Comparison of ENCODE assay signal across 23 mouse cellular contexts in the genomic region with DNA sequence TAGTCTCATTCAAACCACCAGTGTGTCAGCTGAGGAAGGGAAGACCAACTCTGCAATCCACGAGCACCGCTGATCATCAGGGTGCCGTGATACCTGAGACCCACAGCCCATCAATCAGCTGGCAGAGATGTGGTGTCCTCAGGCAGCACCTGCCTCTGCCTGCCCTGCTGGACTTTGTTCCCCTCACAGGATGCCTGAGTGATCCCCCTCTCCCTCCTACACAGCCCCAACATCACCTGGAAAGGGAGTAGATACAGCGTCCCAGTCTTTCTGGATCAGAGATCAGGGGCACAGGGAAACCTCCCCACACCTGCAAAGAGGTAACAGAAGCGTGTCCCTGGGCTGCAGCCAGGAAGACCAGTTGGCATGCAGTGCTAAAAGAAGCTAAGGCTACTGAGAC.
"Had no signal": no experiment of that assay in that cellular context is flagged by ENCODE, and none has a peak within 500 bp of the region (broad histone marks: within the 10 kb centered on the region; RNA-seq: fewer than 3 reads in every experiment).

No protein-coding gene starts in this region.

- H3K9ac ChIP-seq: forebrain, postnatal 0 days; heart, embryonic 13.5 days; heart, embryonic 15.5 days; hindbrain, embryonic 13.5 days; hindbrain, embryonic 15.5 days; limb, embryonic 13.5 days; limb, embryonic 15.5 days; liver, embryonic 12.5 days had no signal

- H3K4me3 ChIP-seq: heart, adult 2 months; heart, embryonic 13.5 days; heart, embryonic 15.5 days; hindbrain, embryonic 13.5 days; hindbrain, embryonic 15.5 days; limb, embryonic 13.5 days; limb, embryonic 15.5 days; liver, embryonic 12.5 days had no signal

- ATAC-seq: forebrain, postnatal 0 days; hindbrain, postnatal 0 days; intestine, embryonic 16.5 days; liver, embryonic 12.5 days had no signal

- H3K36me3 ChIP-seq: heart, embryonic 13.5 days; heart, embryonic 15.5 days; hindbrain, embryonic 13.5 days; hindbrain, embryonic 15.5 days; limb, embryonic 13.5 days; limb, embryonic 15.5 days; liver, embryonic 12.5 days had no signal

- H3K27me3 ChIP-seq: heart, embryonic 13.5 days; heart, embryonic 15.5 days; hindbrain, embryonic 13.5 days; hindbrain, embryonic 15.5 days; limb, embryonic 13.5 days; limb, embryonic 15.5 days; liver, embryonic 12.5 days had no signal

- H3K9me3 ChIP-seq: heart, embryonic 15.5 days; hindbrain, embryonic 13.5 days; hindbrain, embryonic 15.5 days; limb, embryonic 15.5 days had no signal

- DNase-seq: forebrain, postnatal 0 days; gastrocnemius, postnatal 14 days; gastrocnemius, postnatal 36 days; heart, adult 11 months; heart, adult 2 months; heart, postnatal 14 days; heart, postnatal 36 days; kidney, adult 11 months; kidney, adult 8-10 months; layer of hippocampus, adult 9-11 months; layer of hippocampus, postnatal 36 days; left cerebral cortex, postnatal 4 days had no signal

- H3K4me1 ChIP-seq: heart, embryonic 13.5 days; heart, embryonic 15.5 days; hindbrain, embryonic 13.5 days; limb, embryonic 15.5 days; liver, embryonic 12.5 days had no signal

- H3K4me2 ChIP-seq: heart, embryonic 11.5 days; heart, embryonic 13.5 days; heart, embryonic 15.5 days; hindbrain, embryonic 13.5 days; hindbrain, embryonic 15.5 days; limb, embryonic 13.5 days; limb, embryonic 15.5 days; liver, embryonic 12.5 days had no signal

- H3K27ac ChIP-seq: heart, adult 2 months; heart, embryonic 13.5 days; heart, embryonic 15.5 days; hindbrain, embryonic 13.5 days; hindbrain, embryonic 15.5 days; hindbrain, postnatal 0 days; kidney, postnatal 0 days; limb, embryonic 13.5 days; limb, embryonic 15.5 days; liver, embryonic 12.5 days had no signal
